Mouse (Mus musculus): ENCODE results near the gene Gm42669. TPM values are rescaled to one million over a fixed set of nuclear protein-coding genes. Genes with fewer than 3 reads are reported as not detected.

Gene Gm42669
- total and polyA plus RNA-seq, 3 experiments = not detected

GRCm38 (mm10) chr5:107521386-107521785, 14.0 kb downstream of the Gm42669 start:
- no peak for DNase-seq

GRCm38 (mm10) chr5:107521897-107522296, 14.5 kb downstream of the Gm42669 start:
- no peak for DNase-seq

GRCm38 (mm10) chr5:107524281-107524680, 16.9 kb downstream of the Gm42669 start:
- no peak for DNase-seq

- no peak for DNase-seq
These were observed 21.4 kb downstream of the Gm42669 start for GRCm38 (mm10) chr5:107528856-107529255.

- no peak for DNase-seq
These were observed 26.2 kb downstream of the Gm42669 start for GRCm38 (mm10) chr5:107533590-107533989.

- DNase-seq = no peak
These were observed 27.2 kb downstream of the Gm42669 start, which contains the start of gene 1700028K03Rik for GRCm38 (mm10) chr5:107534581-107534980. Gene 1700028K03Rik, plus strand, starts transcription at chr5:107534709.

- DNase-seq = no peak
These were observed 34.3 kb downstream of the Gm42669 start for GRCm38 (mm10) chr5:107541696-107542095.

- DNase-seq = no peak
These were observed 38.5 kb downstream of the Gm42669 start for GRCm38 (mm10) chr5:107545927-107546326.

- DNase-seq = no peak
These were observed 40.5 kb downstream of the Gm42669 start for GRCm38 (mm10) chr5:107547955-107548354.

GRCm38 (mm10) chr5:107548444-107548843, 41.0 kb downstream of the Gm42669 start:
- DNase-seq = no peak

- no peak for DNase-seq
These were observed 46.9 kb downstream of the Gm42669 start for GRCm38 (mm10) chr5:107554336-107554735.

- no peak for DNase-seq
These were observed 49.5 kb downstream of the Gm42669 start for GRCm38 (mm10) chr5:107556969-107557368.

GRCm38 (mm10) chr5:107569148-107569547, 61.7 kb downstream of the Gm42669 start:
- DNase-seq = no peak

GRCm38 (mm10) chr5:107597301-107598077, 90.1 kb downstream of the Gm42669 start, which contains the start of the genes Rpap2 and Glmn:
Gene Rpap2, plus strand, starts transcription at chr5:107597373.
Gene Glmn, minus strand, starts transcription at chr5:107597888.
- DNase-seq = peak; percentile 93

GRCm38 (mm10) chr5:107598380-107598779, 91.0 kb downstream of the Gm42669 start:
- DNase-seq = no peak

- DNase-seq = peak; percentile 45
These were observed 103.8 kb downstream of the Gm42669 start for GRCm38 (mm10) chr5:107611224-107611623.

GRCm38 (mm10) chr5:107617986-107618385, 110.6 kb downstream of the Gm42669 start:
- DNase-seq = no peak

GRCm38 (mm10) chr5:107621327-107621726, 113.9 kb downstream of the Gm42669 start:
- no peak for DNase-seq

Other genes starting within 250 kb of the Gm42669 start
- gene Tgfbr3, start 218.0 kb upstream of the Gm42669 start, total RNA-seq (2021) = 100 to 1,000 TPM; 206 to 233 TPM
- gene Tgfbr3, start 218.0 kb upstream of the Gm42669 start, polyA plus RNA-seq (2012; rRNA removed) = 133 and 171 TPM in 2 replicates
- 1 to 10 TPM; 1.2 to 4.4 TPM for gene Brdt, start 176.5 kb upstream of the Gm42669 start, total RNA-seq (2021)
- 1.3 and 1.7 TPM in 2 replicates for gene Brdt, start 176.5 kb upstream of the Gm42669 start, polyA plus RNA-seq (2012; rRNA removed)
- 1 to 10 TPM in 1 of 2 experiments, under 1 TPM in 1; 0.89 to 1.5 TPM for gene Ephx4, start 104.9 kb upstream of the Gm42669 start, total RNA-seq (2021)
- gene Ephx4, start 104.9 kb upstream of the Gm42669 start, polyA plus RNA-seq (2012; rRNA removed) = 1.1 TPM in 2 replicates
- gene Lpcat2b, start 76.1 kb upstream of the Gm42669 start, total RNA-seq (2021) = not detected
- gene Lpcat2b, start 76.1 kb upstream of the Gm42669 start, polyA plus RNA-seq (2012; rRNA removed) = not detected in 2 replicates
- gene Btbd8, start 69.6 kb upstream of the Gm42669 start, total RNA-seq (2021) = 1 to 10 TPM; 4.4 to 8.5 TPM
- gene Btbd8, start 69.6 kb upstream of the Gm42669 start, polyA plus RNA-seq (2012; rRNA removed) = 0.41 and 0.58 TPM in 2 replicates
- not detected for gene 1700028K03Rik, start 27.1 kb downstream of the Gm42669 start, total RNA-seq (2021)
- 0.03 TPM in 1 of 2 replicates, not detected in the other for gene 1700028K03Rik, start 27.1 kb downstream of the Gm42669 start, polyA plus RNA-seq (2012; rRNA removed)
- gene Rpap2, start 89.8 kb downstream of the Gm42669 start, total RNA-seq (2021) = 10 to 100 TPM; 13.2 to 14.5 TPM
- 1.5 and 2.5 TPM in 2 replicates for gene Rpap2, start 89.8 kb downstream of the Gm42669 start, polyA plus RNA-seq (2012; rRNA removed)
- 1 to 10 TPM; 5.3 to 8.3 TPM for gene Glmn, start 90.3 kb downstream of the Gm42669 start, total RNA-seq (2021)
- 0.26 and 0.66 TPM in 2 replicates for gene Glmn, start 90.3 kb downstream of the Gm42669 start, polyA plus RNA-seq (2012; rRNA removed)
- gene Gfi1, start 218.4 kb downstream of the Gm42669 start, total RNA-seq (2021) = under 1 TPM in 1 of 2 experiments, not detected in 1; 0.31 TPM
- gene Gfi1, start 218.4 kb downstream of the Gm42669 start, polyA plus RNA-seq (2012; rRNA removed) = 0.09 and 0.66 TPM in 2 replicates